Mouse (Mus musculus) CH12.LX (cell line): ENCODE measurements around the gene Ttc34. TPM values are rescaled to one million over a fixed set of nuclear protein-coding genes. Genes with fewer than 3 reads are reported as not detected.

Experiments used
- DNase-seq: peaks from one replicate; pipeline ENCODE4 v3.0.0-alpha.2; 2013; ENCODE audit errors: extremely low read depth
- H3K27ac ChIP-seq: 2 replicates; pipeline ENCODE4 v1.5.1; 2012; ENCODE audit warnings: low read depth, mild to moderate bottlenecking, control low read depth, moderate library complexity; ENCODE audit not compliant: insufficient read depth
- H3K27me3 ChIP-seq: replicated peaks from 2 replicates; pipeline ENCODE3; 2012; ENCODE audit warnings: inconsistent platforms
- H3K36me3 ChIP-seq, 2 experiments: replicated peaks in 1 of 2; 2 replicates each; pipeline versions ENCODE3 to v1.6.1; 2012; ENCODE audit warnings: inconsistent platforms in 1 of 2, low read length in 1 of 2, mild to moderate bottlenecking in 1 of 2, mixed read lengths in 1 of 2, moderate library complexity in 1 of 2; ENCODE audit not compliant: control insufficient read depth in 1 of 2, insufficient read depth in 1 of 2
- H3K4me1 ChIP-seq, 2 experiments: 2 replicates each; pipeline ENCODE4 v1.6.1; 2012; ENCODE audit warnings: inconsistent platforms in 1 of 2, moderate library complexity in 1 of 2; ENCODE audit not compliant: insufficient read depth in 2 of 2, control insufficient read depth in 1 of 2
- H3K4me2 ChIP-seq: 2 replicates; pipeline ENCODE4 v1.6.1; 2012; ENCODE audit warnings: low read depth, mild to moderate bottlenecking, control low read depth; ENCODE audit not compliant: poor library complexity, insufficient read depth, severe bottlenecking
- H3K4me3 ChIP-seq, 3 experiments: fragments of 150-350 bp in 1 of 3; sonication (generic) in 1 of 3; replicated peaks in 1 of 3; 2 replicates each; pipeline versions ENCODE3 to v1.5.1; 2011 to 2012; ENCODE audit warnings: low read depth in 2 of 3, low read length in 2 of 3, mild to moderate bottlenecking in 2 of 3, moderate library complexity in 2 of 3, control low read depth in 1 of 3, improper control_type of control experiment in 1 of 3, inconsistent platforms in 1 of 3, mixed read lengths in 1 of 3; ENCODE audit not compliant: poor library complexity in 1 of 3
- H3K79me2 ChIP-seq: replicated peaks from 2 replicates; pipeline ENCODE4 v1.6.1; 2012; ENCODE audit warnings: mild to moderate bottlenecking, moderate library complexity; ENCODE audit not compliant: control insufficient read depth, poor library complexity, insufficient read depth, severe bottlenecking; ENCODE audit errors: extremely low read depth
- H3K9ac ChIP-seq: 2 replicates; pipeline ENCODE4 v1.6.1; 2012; ENCODE audit warnings: low read depth, mild to moderate bottlenecking, control low read depth, moderate library complexity; ENCODE audit not compliant: insufficient read depth
- H3K9me3 ChIP-seq: replicated peaks from 2 replicates; pipeline ENCODE3; 2012; ENCODE audit warnings: low read length, inconsistent platforms, mixed read lengths
- CHD2 ChIP-seq: IDR thresholded peaks from 2 replicates; pipeline ENCODE4 v1.6.1; 2011; ENCODE audit warnings: low read length, improper control_type of control experiment
- CTCF ChIP-seq, 2 experiments: IDR thresholded peaks in 1 of 2; conservative IDR thresholded peaks in 1 of 2; 2 replicates each; pipeline ENCODE4 v1.5.1; 2011 to 2012; ENCODE audit warnings: low read depth in 2 of 2, low read length in 2 of 2, improper control_type of control experiment in 1 of 2, inconsistent platforms in 1 of 2, mild to moderate bottlenecking in 1 of 2, moderate library complexity in 1 of 2
- E2F4 ChIP-seq: IDR thresholded peaks from 2 replicates; pipeline ENCODE4 v1.6.1; 2011; ENCODE audit warnings: low read depth, low read length, improper control_type of control experiment; ENCODE audit not compliant: insufficient replicate concordance
- ELF1 ChIP-seq: IDR thresholded peaks from 2 replicates; pipeline ENCODE4 v1.6.1; 2014; ENCODE audit warnings: low read depth, mild to moderate bottlenecking, inconsistent platforms, low read length, improper control_type of control experiment
- EP300 ChIP-seq: IDR thresholded peaks from 2 replicates; pipeline ENCODE4 v1.6.1; 2011; ENCODE audit warnings: low read length, improper control_type of control experiment
- ETS1 ChIP-seq: conservative IDR thresholded peaks from 2 replicates; pipeline ENCODE4 v1.6.1; 2012; ENCODE audit warnings: low read depth, mild to moderate bottlenecking, inconsistent platforms, low read length, improper control_type of control experiment, moderate library complexity
- HCFC1 ChIP-seq: IDR thresholded peaks from 2 replicates; pipeline ENCODE4 v1.6.1; 2012; ENCODE audit warnings: low read depth, mild to moderate bottlenecking, inconsistent platforms, low read length, improper control_type of control experiment
- JUN ChIP-seq: IDR thresholded peaks from 2 replicates; pipeline ENCODE4 v1.6.1; 2011; ENCODE audit warnings: low read depth, mild to moderate bottlenecking, low read length, improper control_type of control experiment, moderate library complexity; ENCODE audit not compliant: insufficient read depth
- KAT2A ChIP-seq: IDR thresholded peaks from 2 replicates; pipeline ENCODE4 v1.6.1; 2012; ENCODE audit warnings: low read length, improper control_type of control experiment, inconsistent platforms; ENCODE audit not compliant: insufficient replicate concordance
- MAX ChIP-seq: IDR thresholded peaks from 2 replicates; pipeline ENCODE4 v1.6.1; 2011; ENCODE audit warnings: low read length, improper control_type of control experiment
- MXI1 ChIP-seq: IDR thresholded peaks from 2 replicates; pipeline ENCODE4 v1.6.1; 2011; ENCODE audit warnings: mild to moderate bottlenecking, low read depth, low read length, improper control_type of control experiment
- NRF1 ChIP-seq: IDR thresholded peaks from 2 replicates; pipeline ENCODE4 v1.6.1; 2014; ENCODE audit warnings: low read depth, mild to moderate bottlenecking, inconsistent platforms, low read length, improper control_type of control experiment, moderate library complexity
- PAX5 ChIP-seq: IDR thresholded peaks from 2 replicates; pipeline ENCODE4 v1.6.1; 2012; ENCODE audit warnings: low read length, inconsistent platforms, mixed read lengths
- POLR2A ChIP-seq: IDR thresholded peaks from 2 replicates; pipeline ENCODE4 v1.6.1; 2011; ENCODE audit warnings: low read depth, mild to moderate bottlenecking, improper control_type of control experiment, low read length
- RAD21 ChIP-seq: IDR thresholded peaks from 2 replicates; pipeline ENCODE4 v1.6.1; 2011; ENCODE audit warnings: low read depth, mild to moderate bottlenecking, low read length, improper control_type of control experiment, moderate library complexity
- TBP ChIP-seq: conservative IDR thresholded peaks from 2 replicates; pipeline ENCODE4 v1.6.1; 2011; ENCODE audit warnings: low read depth, low read length, improper control_type of control experiment
- USF2 ChIP-seq: conservative IDR thresholded peaks from 2 replicates; pipeline ENCODE4 v1.6.1; 2011; ENCODE audit warnings: low read depth, low read length, improper control_type of control experiment
- ZKSCAN1 ChIP-seq: IDR thresholded peaks from 2 replicates; pipeline ENCODE4 v1.6.1; 2012; ENCODE audit warnings: low read depth, inconsistent platforms, low read length, improper control_type of control experiment, borderline replicate concordance
- ZMIZ1 ChIP-seq: IDR thresholded peaks from 2 replicates; pipeline ENCODE4 v1.6.1; 2012; ENCODE audit warnings: low read depth, mild to moderate bottlenecking, inconsistent platforms, low read length, improper control_type of control experiment
- ZNF384 ChIP-seq: IDR thresholded peaks from 2 replicates; pipeline ENCODE4 v1.6.1; 2012; ENCODE audit warnings: low read depth, low read length, improper control_type of control experiment, inconsistent platforms
- dilution Hi-C: fragments of 300-500 bp; cut with MboI; formaldehyde crosslinking; loops from 2 replicates; pipeline ENCODE4 v1.14.3; 2020; ENCODE audit warnings: low sequenced_read_pairs; ENCODE audit not compliant: extremely low pct_unique_long_range_greater_than_20kb, extremely low pct_ligation_motif_present
- in situ Hi-C: fragments of 300-500 bp; cut with MboI; formaldehyde crosslinking; loops from 3 replicates; pipeline ENCODE4 v1.14.3; 2019; ENCODE audit warnings: low sequenced_read_pairs, low pct_ligation_motif_present, low pct_unique_long_range_greater_than_20kb, mixed read lengths
- polyA plus RNA-seq: library from polyadenylated mRNA; unstranded; fragments of >175 nt; gene quantifications from 2 replicates; pipeline ENCODE4 v1.2.1, GENCODE M21; 2012; ENCODE audit warnings: low read depth; ENCODE audit not compliant: insufficient read length
- total RNA-seq, 2 experiments: library from RNA; depleted of rRNA; stranded (reverse); fragments of 300-350 nt in 1 of 2; fragments of >200 nt in 1 of 2; gene quantifications; 2 replicates each; pipeline ENCODE4 v1.2.3; 2012 to 2014

Gene Ttc34
- total and polyA plus RNA-seq, 3 experiments = not detected

DNA sequence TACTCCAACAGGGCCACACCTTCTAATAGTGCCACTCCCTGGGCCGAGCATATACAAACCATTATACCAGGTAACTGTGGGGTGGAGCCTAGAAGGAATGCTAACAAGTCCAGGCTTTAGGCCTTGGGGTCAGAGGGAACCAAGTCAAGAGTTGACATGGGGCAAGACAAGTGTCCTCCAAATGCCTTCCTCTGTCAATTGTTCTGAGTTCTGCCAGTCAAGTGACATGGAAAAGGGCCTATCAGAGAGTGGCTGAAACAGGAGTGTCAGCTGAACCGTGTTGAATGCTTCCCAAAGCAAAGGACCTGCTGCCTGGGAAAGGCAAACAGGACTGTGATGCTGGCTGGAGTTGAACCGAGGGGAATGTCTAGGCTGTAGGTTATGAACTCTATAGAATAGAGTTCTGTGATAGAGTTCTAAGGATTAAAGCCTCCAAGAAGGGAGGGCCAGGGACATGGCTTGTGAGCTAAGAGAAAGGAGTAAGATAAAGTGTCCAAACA lies 26.2 kb downstream of the Ttc34 start:
- Histone ChIP-seq H3K4me1 (peaks cover 3 to 16% of the 10 kb centered on the region in 2 experiments; a peak in 3 of 4 replicates), H3K36me3 (no peaks in the 10 kb centered on the region), H3K27ac (no peak overlapping the region), H3K79me2 (no peaks in the 10 kb centered on the region), H3K9ac (no peak overlapping the region), H3K4me3 (no peak overlapping the region), H3K27me3 (peaks cover 75% of the 10 kb centered on the region), H3K4me2 (no peak overlapping the region), H3K9me3 (no peaks in the 10 kb centered on the region)
- no peak for DNase-seq
- dilution Hi-C loops = no loop called here
- in situ Hi-C loops = no loop called here
- TF ChIP-seq USF2 (no peak), JUN (no peak), ZMIZ1 (no peak), NRF1 (no peak), ELF1 (no peak), MAX (no peak), EP300 (no peak), RAD21 (no peak), ETS1 (no peak), MXI1 (no peak), KAT2A (no peak), E2F4 (no peak)

DNA sequence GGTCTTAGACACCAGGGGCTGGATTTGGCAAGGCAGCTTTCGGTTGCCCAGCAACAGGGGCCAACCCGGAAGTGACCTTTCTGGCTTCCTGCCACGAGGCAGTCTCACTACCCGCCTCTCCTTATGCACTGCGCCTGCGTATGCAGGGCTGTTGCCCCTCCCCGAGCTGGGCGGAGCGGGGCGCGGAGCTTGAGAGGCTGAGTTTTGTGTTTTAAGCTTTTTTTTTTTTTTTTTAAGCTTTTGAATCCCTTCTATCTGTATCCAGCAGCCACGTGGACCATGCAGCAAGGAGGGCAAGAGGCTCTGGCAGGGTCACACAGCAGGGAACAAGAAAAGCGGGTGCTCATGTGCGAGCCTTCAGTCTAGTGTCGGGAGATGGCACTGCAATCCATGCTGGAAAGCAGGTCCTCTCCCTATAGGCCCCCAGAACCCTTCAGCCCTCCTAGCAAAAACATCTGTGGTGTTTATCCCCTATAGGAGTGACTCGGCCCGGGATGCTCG lies 27.1 kb downstream of the Ttc34 start:
- dilution Hi-C loops (no loop called here), in situ Hi-C loops (no loop called here)
- Histone ChIP-seq H3K4me1 (peaks cover 3 to 16% of the 10 kb centered on the region in 2 experiments; a peak in 3 of 4 replicates), H3K79me2 (no peaks in the 10 kb centered on the region), H3K27me3 (peaks cover 76% of the 10 kb centered on the region), H3K9me3 (no peaks in the 10 kb centered on the region), H3K36me3 (no peaks in the 10 kb centered on the region), H3K9ac (no peak overlapping the region), H3K4me3 (peak overlapping the region in 1 of 3 experiments; percentile 29), H3K4me2 (no peak overlapping the region), H3K27ac (no peak overlapping the region)
- TF ChIP-seq POLR2A (0 out of 2 replicates have a peak, but pooled peaks have one; percentile 18), JUN (no peak), ELF1 (peak; percentile 83), NRF1 (peak; percentile 84), CTCF (conservative IDR thresholded peaks at IDR 0.05 in 1 of 2, IDR thresholded peaks at IDR 0.05 in 1 of 2; ENCODE audit: low read depth in 2 of 2, low read length in 2 of 2) (peak in 1 of 2 experiments; percentile 3; a peak in 1 of 4 replicates), PAX5 (no peak), CHD2 (no peak), ZNF384 (peak; percentile 57), ZKSCAN1 (no peak; the same call in 1 of the 2 replicates), HCFC1 (peak; percentile 52), MXI1 (0 out of 2 replicates have a peak, but pooled peaks have one; percentile 28), TBP (no peak)
- peak; percentile 84 for DNase-seq
